Mouse (Mus musculus) common myeloid progenitor, adult 5-6 weeks (primary cell): Measurements from ENCODE around the gene Mrps12. TPM values are rescaled to one million over a fixed set of nuclear protein-coding genes. Genes with fewer than 3 reads are reported as not detected.
A peak's percentile ranks its signal among the peaks of the same experiment; 100 is the strongest.

ENCODE experiments used
- ATAC-seq: replicated peaks from 2 replicates; pipeline ENCODE4 v1.8.0; 2016; ENCODE audit warnings: low read depth, mild to moderate bottlenecking, moderate TSS enrichment, inconsistent platforms; ENCODE audit not compliant: poor library complexity, severe bottlenecking
- total RNA-seq: library from RNA; stranded (forward); fragments of 200-1000, 187-1606 nt; gene quantifications from 2 replicates; pipeline ENCODE4 v1.2.3, GENCODE M21; 2017

Gene Mrps12
- total RNA-seq, 1 experiment from 2014 or later = 42.2 TPM

GRCm38 (mm10) chr7:28765211-28765610 is 23.6 kb upstream of the Mrps12 start:
- no peak for ATAC-seq

GRCm38 (mm10) chr7:28761907-28762306 is 20.3 kb upstream of the Mrps12 start:
- no peak for ATAC-seq

- ATAC-seq = no peak
Measured at GRCm38 (mm10) chr7:28758623-28759022, 17.0 kb upstream of the Mrps12 start.

GRCm38 (mm10) chr7:28756079-28756478 is 14.5 kb upstream of the Mrps12 start, which contains the start of gene Ccer2:
Ccer2 (plus strand) TSS chr7:28756174.
- ATAC-seq = peak; percentile 24; the same call in 1 of the 2 replicates

- ATAC-seq = no peak
Measured at GRCm38 (mm10) chr7:28749935-28750334, 8.3 kb upstream of the Mrps12 start.

GRCm38 (mm10) chr7:28741368-28741708 is 282 bp downstream of the Mrps12 start:
- no peak for ATAC-seq

- ATAC-seq = no peak
Measured at GRCm38 (mm10) chr7:28740949-28741348, 671 bp downstream of the Mrps12 start.

GRCm38 (mm10) chr7:28739829-28740228 is 1.8 kb downstream of the Mrps12 start:
- ATAC-seq = no peak

- no peak for ATAC-seq
Measured at GRCm38 (mm10) chr7:28735701-28736100, 5.9 kb downstream of the Mrps12 start.

- ATAC-seq = 0 out of 2 replicates have a peak, but pooled peaks have one; percentile 6
Measured at GRCm38 (mm10) chr7:28733211-28733610, 8.4 kb downstream of the Mrps12 start.

GRCm38 (mm10) chr7:28732341-28733142 is 9.1 kb downstream of the Mrps12 start:
- ATAC-seq = peak; percentile 98

- no peak for ATAC-seq
Measured at GRCm38 (mm10) chr7:28727649-28728340, 13.8 kb downstream of the Mrps12 start.

GRCm38 (mm10) chr7:28726600-28726999 is 15.0 kb downstream of the Mrps12 start:
- ATAC-seq = peak; percentile 95

GRCm38 (mm10) chr7:28724613-28725012 is 17.0 kb downstream of the Mrps12 start:
- ATAC-seq = no peak

GRCm38 (mm10) chr7:28722079-28722478 is 19.5 kb downstream of the Mrps12 start:
- ATAC-seq = no peak; the same call in 1 of the 2 replicates

- ATAC-seq = no peak
Measured at GRCm38 (mm10) chr7:28720753-28721537, 20.7 kb downstream of the Mrps12 start.

- ATAC-seq = no peak
Measured at GRCm38 (mm10) chr7:28719650-28720049, 22.0 kb downstream of the Mrps12 start.

GRCm38 (mm10) chr7:28719159-28719558 is 22.5 kb downstream of the Mrps12 start:
- ATAC-seq = no peak

- ATAC-seq = no peak
Measured at GRCm38 (mm10) chr7:28717726-28718125, 23.9 kb downstream of the Mrps12 start.

- ATAC-seq = peak; percentile 83
Measured at GRCm38 (mm10) chr7:28716590-28717281, 24.9 kb downstream of the Mrps12 start, which contains the start of gene Fbxo17. Fbxo17 (plus strand) TSS chr7:28716804.
